Mouse (Mus musculus): ENCODE results near the gene Vps45. TPM values are rescaled to one million over a fixed set of nuclear protein-coding genes. Genes with fewer than 3 reads are reported as not detected.
"Not testable (repeated sequence)": the region's sequence is repeated elsewhere in the genome, so short reads cannot be mapped to it uniquely, and the experiment has no call there.

The Vps45 gene
- polyA plus RNA-seq, 1 experiment from 2014 or later = 24.7 TPM

GRCm38 (mm10) chr3:96051186-96051585 is 7.1 kb downstream of the Vps45 start:
- Histone ChIP-seq H3K4me1 (ENCODE audit: control insufficient read depth, insufficient read depth, low read length) (no peaks in the 10 kb centered on the region), H3K9ac (ENCODE audit: low read length) (no peak overlapping the region), H3K27ac (ENCODE audit: low read depth, low read length) (no peak overlapping the region), H3K4me2 (no peak overlapping the region), H3K36me3 (ENCODE audit: control insufficient read depth, insufficient read depth, low read length) (no peaks in the 10 kb centered on the region), H3K27me3 (ENCODE audit: control insufficient read depth, insufficient read depth, low read length) (no peaks in the 10 kb centered on the region), H3K9me3 (ENCODE audit: control insufficient read depth, low read length) (no peaks in the 10 kb centered on the region), H3K4me3 (ENCODE audit: low read depth, low read length) (no peak overlapping the region)
- no peak for ATAC-seq (ENCODE audit: low FRiP score)
- WGBS = 90% methylated on average over 4 of the region's 4 CpGs
- DNase-seq (ENCODE audit: low spot score, missing footprints) = peak; percentile 78

- Histone ChIP-seq H3K27ac (ENCODE audit: low read depth, low read length) (no peak overlapping the region), H3K9me3 (ENCODE audit: control insufficient read depth, low read length) (no peaks in the 10 kb centered on the region), H3K4me2 (no peak overlapping the region), H3K36me3 (ENCODE audit: control insufficient read depth, insufficient read depth, low read length) (no peaks in the 10 kb centered on the region), H3K4me1 (ENCODE audit: control insufficient read depth, insufficient read depth, low read length) (no peaks in the 10 kb centered on the region), H3K4me3 (ENCODE audit: low read depth, low read length) (no peak overlapping the region), H3K27me3 (ENCODE audit: control insufficient read depth, insufficient read depth, low read length) (no peaks in the 10 kb centered on the region), H3K9ac (ENCODE audit: low read length) (no peak overlapping the region)
- ATAC-seq (ENCODE audit: low FRiP score) = no peak
- no peak for DNase-seq (ENCODE audit: low spot score, missing footprints)
- 77% methylated on average over 7 of the region's 7 CpGs for WGBS
Measured at GRCm38 (mm10) chr3:96050779-96051178, 7.5 kb downstream of the Vps45 start.

GRCm38 (mm10) chr3:96044559-96044958 is 13.7 kb downstream of the Vps45 start:
- H3K4me2 ChIP-seq; H3K27me3 ChIP-seq (ENCODE audit: control insufficient read depth, insufficient read depth, low read length); DNase-seq (ENCODE audit: low spot score, missing footprints); H3K4me1 ChIP-seq (ENCODE audit: control insufficient read depth, insufficient read depth, low read length); H3K9ac ChIP-seq (ENCODE audit: low read length); H3K4me3 ChIP-seq (ENCODE audit: low read depth, low read length); H3K27ac ChIP-seq (ENCODE audit: low read depth, low read length); H3K36me3 ChIP-seq (ENCODE audit: control insufficient read depth, insufficient read depth, low read length); ATAC-seq (ENCODE audit: low FRiP score); H3K9me3 ChIP-seq (ENCODE audit: control insufficient read depth, low read length): not testable (repeated sequence)
- WGBS = 88% methylated on average over 3 of the region's 3 CpGs

- H3K4me3 ChIP-seq (ENCODE audit: low read depth, low read length) = no peak overlapping the region
- H3K27me3 ChIP-seq (ENCODE audit: control insufficient read depth, insufficient read depth, low read length) = no peaks in the 10 kb centered on the region
- DNase-seq (ENCODE audit: low spot score, missing footprints) = no peak
- H3K27ac ChIP-seq (ENCODE audit: low read depth, low read length) = no peak overlapping the region
- ATAC-seq (ENCODE audit: low FRiP score) = no peak
- H3K9me3 ChIP-seq (ENCODE audit: control insufficient read depth, low read length) = no peaks in the 10 kb centered on the region
- H3K4me1 ChIP-seq (ENCODE audit: control insufficient read depth, insufficient read depth, low read length) = no peaks in the 10 kb centered on the region
- H3K9ac ChIP-seq (ENCODE audit: low read length) = no peak overlapping the region
- no peak overlapping the region for H3K4me2 ChIP-seq
- WGBS = 78% methylated on average over 1 of the region's 1 CpGs
- no peaks in the 10 kb centered on the region for H3K36me3 ChIP-seq (ENCODE audit: control insufficient read depth, insufficient read depth, low read length)
Measured at GRCm38 (mm10) chr3:96043104-96043503, 15.2 kb downstream of the Vps45 start.

GRCm38 (mm10) chr3:96041079-96041478 is 17.2 kb downstream of the Vps45 start:
- Histone ChIP-seq H3K4me3 (ENCODE audit: low read depth, low read length) (no peak overlapping the region), H3K36me3 (ENCODE audit: control insufficient read depth, insufficient read depth, low read length) (no peaks in the 10 kb centered on the region), H3K9me3 (ENCODE audit: control insufficient read depth, low read length) (no peaks in the 10 kb centered on the region), H3K9ac (ENCODE audit: low read length) (no peak overlapping the region), H3K27ac (ENCODE audit: low read depth, low read length) (no peak overlapping the region), H3K4me1 (ENCODE audit: control insufficient read depth, insufficient read depth, low read length) (no peaks in the 10 kb centered on the region), H3K27me3 (ENCODE audit: control insufficient read depth, insufficient read depth, low read length) (no peaks in the 10 kb centered on the region), H3K4me2 (no peak overlapping the region)
- ATAC-seq (ENCODE audit: low FRiP score) = no peak
- DNase-seq (ENCODE audit: low spot score, missing footprints) = no peak
- 94% methylated on average over 6 of the region's 6 CpGs for WGBS

- 97% methylated on average over 2 of the region's 2 CpGs for WGBS
Measured at GRCm38 (mm10) chr3:96040663-96041006, 17.6 kb downstream of the Vps45 start.

GRCm38 (mm10) chr3:96039857-96040662 is 18.2 kb downstream of the Vps45 start:
- Histone ChIP-seq H3K4me3 (ENCODE audit: low read depth, low read length) (no peak overlapping the region), H3K36me3 (ENCODE audit: control insufficient read depth, insufficient read depth, low read length) (no peaks in the 10 kb centered on the region), H3K27me3 (ENCODE audit: control insufficient read depth, insufficient read depth, low read length) (no peaks in the 10 kb centered on the region), H3K27ac (ENCODE audit: low read depth, low read length) (no peak overlapping the region), H3K9ac (ENCODE audit: low read length) (no peak overlapping the region), H3K9me3 (ENCODE audit: control insufficient read depth, low read length) (no peaks in the 10 kb centered on the region), H3K4me2 (no peak overlapping the region), H3K4me1 (ENCODE audit: control insufficient read depth, insufficient read depth, low read length) (no peaks in the 10 kb centered on the region)
- ATAC-seq (ENCODE audit: low FRiP score) = no peak
- DNase-seq (ENCODE audit: low spot score, missing footprints) = no peak
- WGBS = 80% methylated on average over 9 of the region's 9 CpGs

More at GRCm38 (mm10) chr3:96040663-96041006, 17.6 kb downstream of the Vps45 start:
- DNase-seq (ENCODE audit: low spot score, missing footprints) = no peak
- H3K9me3 ChIP-seq (ENCODE audit: control insufficient read depth, low read length) = no peaks in the 10 kb centered on the region
- H3K27ac ChIP-seq (ENCODE audit: low read depth, low read length) = no peak overlapping the region
- no peaks in the 10 kb centered on the region for H3K27me3 ChIP-seq (ENCODE audit: control insufficient read depth, insufficient read depth, low read length)
- H3K4me3 ChIP-seq (ENCODE audit: low read depth, low read length) = no peak overlapping the region
- no peaks in the 10 kb centered on the region for H3K36me3 ChIP-seq (ENCODE audit: control insufficient read depth, insufficient read depth, low read length)
- H3K9ac ChIP-seq (ENCODE audit: low read length) = no peak overlapping the region
- ATAC-seq (ENCODE audit: low FRiP score) = no peak
- no peaks in the 10 kb centered on the region for H3K4me1 ChIP-seq (ENCODE audit: control insufficient read depth, insufficient read depth, low read length)
- H3K4me2 ChIP-seq = no peak overlapping the region

GRCm38 (mm10) chr3:96038851-96039250 is 19.4 kb downstream of the Vps45 start:
- 90% methylated on average over 4 of the region's 4 CpGs for WGBS
- H3K4me3 ChIP-seq (ENCODE audit: low read depth, low read length) = no peak overlapping the region
- DNase-seq (ENCODE audit: low spot score, missing footprints) = no peak
- no peaks in the 10 kb centered on the region for H3K36me3 ChIP-seq (ENCODE audit: control insufficient read depth, insufficient read depth, low read length)
- ATAC-seq (ENCODE audit: low FRiP score) = no peak
- no peaks in the 10 kb centered on the region for H3K27me3 ChIP-seq (ENCODE audit: control insufficient read depth, insufficient read depth, low read length)
- no peak overlapping the region for H3K27ac ChIP-seq (ENCODE audit: low read depth, low read length)
- no peak overlapping the region for H3K9ac ChIP-seq (ENCODE audit: low read length)
- H3K4me1 ChIP-seq (ENCODE audit: control insufficient read depth, insufficient read depth, low read length) = no peaks in the 10 kb centered on the region
- no peaks in the 10 kb centered on the region for H3K9me3 ChIP-seq (ENCODE audit: control insufficient read depth, low read length)
- no peak overlapping the region for H3K4me2 ChIP-seq

GRCm38 (mm10) chr3:96038156-96038555 is 20.1 kb downstream of the Vps45 start:
- Histone ChIP-seq H3K9me3 (ENCODE audit: control insufficient read depth, low read length) (no peaks in the 10 kb centered on the region), H3K4me2 (no peak overlapping the region), H3K27me3 (ENCODE audit: control insufficient read depth, insufficient read depth, low read length) (no peaks in the 10 kb centered on the region), H3K36me3 (ENCODE audit: control insufficient read depth, insufficient read depth, low read length) (no peaks in the 10 kb centered on the region), H3K4me3 (ENCODE audit: low read depth, low read length) (no peak overlapping the region), H3K27ac (ENCODE audit: low read depth, low read length) (no peak overlapping the region), H3K4me1 (ENCODE audit: control insufficient read depth, insufficient read depth, low read length) (no peaks in the 10 kb centered on the region), H3K9ac (ENCODE audit: low read length) (no peak overlapping the region)
- 87% methylated on average over 5 of the region's 5 CpGs for WGBS
- DNase-seq (ENCODE audit: low spot score, missing footprints) (peak; percentile 23), ATAC-seq (ENCODE audit: low FRiP score) (no peak)

Measured in midbrain, embryonic 11.5 days (tissue).